Mouse (Mus musculus): ENCODE results near the gene Apoe.

- TF ChIP-seq CTCF (IDR thresholded peaks at IDR 0.05; ENCODE audit: low read depth) (no peak), EP300 (IDR thresholded peaks at IDR 0.05; ENCODE audit: low read depth) (no peak)
Measured at GRCm38 (mm10) chr7:19677872-19678271, 21.1 kb downstream of the Apoe start, which contains the start of gene Apoc2.
